ENCODE assay signal across 13 mouse cellular contexts in genomic region chr1:51879927-51880814, GRCm38 (mm10). TPM values are rescaled to one million over a fixed set of nuclear protein-coding genes. Genes with fewer than 3 reads are reported as not detected.
DNase-seq lines count a peak whose midpoint lies in the region; ATAC-seq lines count a peak whose summit lies in the region.
"Had no signal": no experiment of that assay in that cellular context is flagged by ENCODE, and none has a peak within 500 bp of the region (broad histone marks: within the 10 kb centered on the region; RNA-seq: fewer than 3 reads in every experiment).

No protein-coding gene starts in this region.

- no peaks in the 10 kb centered on the region for H3K36me3 ChIP-seq in heart, embryonic 11.5 days (ENCODE audit: control insufficient read depth, insufficient read depth, low read length)
- H3K36me3 ChIP-seq in intestine, embryonic 14.5 days (ENCODE audit: control insufficient read depth, insufficient read depth, low read length): peaks cover 18% of the 10 kb centered on the region
- no peaks in the 10 kb centered on the region for H3K36me3 ChIP-seq in intestine, embryonic 16.5 days (ENCODE audit: control insufficient read depth, insufficient read depth, low read length)
- no peaks in the 10 kb centered on the region for H3K36me3 ChIP-seq in midbrain, embryonic 11.5 days (ENCODE audit: control insufficient read depth, insufficient read depth, low read length)
- H3K36me3 ChIP-seq in midbrain, embryonic 14.5 days (ENCODE audit: control insufficient read depth, insufficient read depth, low read length): peaks cover 5% of the 10 kb centered on the region; the same call in 1 of the 2 replicates
- peaks cover 9% of the 10 kb centered on the region for H3K36me3 ChIP-seq in embryonic facial prominence, embryonic 14.5 days (ENCODE audit: control insufficient read depth, insufficient read depth, low read length)
- H3K36me3 ChIP-seq: G1E; liver, embryonic 13.5 days; midbrain, embryonic 15.5 days had no signal

- H3K9me3 ChIP-seq in heart, embryonic 11.5 days (replicated peaks; ENCODE audit: control insufficient read depth, low read length): no peaks in the 10 kb centered on the region
- no peaks in the 10 kb centered on the region for H3K9me3 ChIP-seq in intestine, embryonic 14.5 days (ENCODE audit: control insufficient read depth, low read length)
- no peaks in the 10 kb centered on the region for H3K9me3 ChIP-seq in intestine, embryonic 16.5 days (ENCODE audit: control insufficient read depth, low read length)
- no peaks in the 10 kb centered on the region for H3K9me3 ChIP-seq in midbrain, embryonic 11.5 days (ENCODE audit: control insufficient read depth, low read length)
- no peaks in the 10 kb centered on the region for H3K9me3 ChIP-seq in midbrain, embryonic 14.5 days (ENCODE audit: control insufficient read depth, low read length)
- H3K9me3 ChIP-seq in embryonic facial prominence, embryonic 14.5 days (ENCODE audit: control insufficient read depth, low read length): no peaks in the 10 kb centered on the region
- H3K9me3 ChIP-seq: G1E; liver, embryonic 13.5 days; midbrain, embryonic 15.5 days had no signal

- H3K4me1 ChIP-seq in heart, embryonic 11.5 days (ENCODE audit: control insufficient read depth, insufficient read depth, low read length): peaks cover 24% of the 10 kb centered on the region
- peaks cover 4% of the 10 kb centered on the region for H3K4me1 ChIP-seq in intestine, embryonic 14.5 days (replicated peaks; ENCODE audit: control insufficient read depth, insufficient read depth, low read length)
- 0 out of 2 replicates have a peak, but pooled peaks cover 5% of the 10 kb centered on the region for H3K4me1 ChIP-seq in intestine, embryonic 16.5 days (ENCODE audit: control insufficient read depth, insufficient read depth, low read length)
- H3K4me1 ChIP-seq in midbrain, embryonic 11.5 days (ENCODE audit: control insufficient read depth, insufficient read depth, low read length): peaks cover 19% of the 10 kb centered on the region
- H3K4me1 ChIP-seq in midbrain, embryonic 14.5 days (ENCODE audit: control insufficient read depth, insufficient read depth, low read length): 0 out of 2 replicates have a peak, but pooled peaks cover 7% of the 10 kb centered on the region
- peaks cover 18% of the 10 kb centered on the region for H3K4me1 ChIP-seq in embryonic facial prominence, embryonic 14.5 days (ENCODE audit: control insufficient read depth, insufficient read depth, low read length)

- 38% methylated on average over 12 of the region's 12 CpGs for WGBS in heart, embryonic 11.5 days (ENCODE audit: insufficient replicate concordance)
- 65% methylated on average over 12 of the region's 12 CpGs for WGBS in intestine, embryonic 14.5 days
- WGBS in intestine, embryonic 16.5 days: 59% methylated on average over 12 of the region's 12 CpGs
- WGBS in midbrain, embryonic 11.5 days: 62% methylated on average over 12 of the region's 12 CpGs
- 64% methylated on average over 12 of the region's 12 CpGs for WGBS in midbrain, embryonic 14.5 days
- WGBS in embryonic facial prominence, embryonic 14.5 days: 51% methylated on average over 12 of the region's 12 CpGs

- H3K27ac ChIP-seq in heart, embryonic 11.5 days (ENCODE audit: low read depth, low read length): peak overlapping the region; percentile 29; the same call in 1 of the 2 replicates
- H3K27ac ChIP-seq in intestine, embryonic 14.5 days (ENCODE audit: low read depth): 0 out of 2 replicates have a peak overlapping the region, but pooled peaks have one; percentile 7
- no peak overlapping the region for H3K27ac ChIP-seq in intestine, embryonic 16.5 days (ENCODE audit: low read length)
- no peak overlapping the region for H3K27ac ChIP-seq in midbrain, embryonic 11.5 days (ENCODE audit: low read depth, low read length)
- no peak overlapping the region for H3K27ac ChIP-seq in midbrain, embryonic 14.5 days (replicated peaks; ENCODE audit: low read depth, low read length)
- 0 out of 2 replicates have a peak overlapping the region, but pooled peaks have one; percentile 22 for H3K27ac ChIP-seq in embryonic facial prominence, embryonic 14.5 days (replicated peaks; ENCODE audit: low read depth, low read length)
- H3K27ac ChIP-seq: liver, embryonic 13.5 days; midbrain, embryonic 15.5 days had no signal

- H3K4me2 ChIP-seq in heart, embryonic 11.5 days: peak overlapping the region; percentile 34; the same call in 1 of the 2 replicates
- no peak overlapping the region for H3K4me2 ChIP-seq in intestine, embryonic 14.5 days (ENCODE audit: low read length)
- no peak overlapping the region for H3K4me2 ChIP-seq in intestine, embryonic 16.5 days (ENCODE audit: low read depth, low read length)
- H3K4me2 ChIP-seq in midbrain, embryonic 11.5 days: no peak overlapping the region
- H3K4me2 ChIP-seq in midbrain, embryonic 14.5 days (ENCODE audit: low read length): no peak overlapping the region
- no peak overlapping the region for H3K4me2 ChIP-seq in embryonic facial prominence, embryonic 14.5 days (ENCODE audit: low read depth, low read length)
- H3K4me2 ChIP-seq: liver, embryonic 13.5 days; midbrain, embryonic 15.5 days had no signal

- no peak overlapping the region for H3K9ac ChIP-seq in heart, embryonic 11.5 days (ENCODE audit: low read depth, low read length)
- no peak overlapping the region for H3K9ac ChIP-seq in intestine, embryonic 14.5 days (ENCODE audit: low read length)
- H3K9ac ChIP-seq in intestine, embryonic 16.5 days (ENCODE audit: low read depth, low read length): no peak overlapping the region
- H3K9ac ChIP-seq in midbrain, embryonic 11.5 days (ENCODE audit: low read length): no peak overlapping the region
- no peak overlapping the region for H3K9ac ChIP-seq in midbrain, embryonic 14.5 days (replicated peaks; ENCODE audit: low read length)
- no peak overlapping the region for H3K9ac ChIP-seq in embryonic facial prominence, embryonic 14.5 days (ENCODE audit: low read depth, low read length)
- H3K9ac ChIP-seq: liver, embryonic 13.5 days; midbrain, embryonic 15.5 days had no signal

- ATAC-seq in heart, embryonic 11.5 days (replicated peaks; ENCODE audit: insufficient number of reproducible peaks, low FRiP score, low TSS enrichment): no peak
- no peak for ATAC-seq in intestine, embryonic 14.5 days (replicated peaks; ENCODE audit: low FRiP score, low TSS enrichment, low read depth)
- ATAC-seq in intestine, embryonic 16.5 days: no peak
- no peak for ATAC-seq in midbrain, embryonic 11.5 days (ENCODE audit: low FRiP score)
- no peak for ATAC-seq in midbrain, embryonic 14.5 days (ENCODE audit: low FRiP score, low TSS enrichment)
- no peak for ATAC-seq in embryonic facial prominence, embryonic 14.5 days (ENCODE audit: low read depth)

- DNase-seq in heart, adult 8-10 months (ENCODE audit: low spot score): no peak
- no peak for DNase-seq in intestine, embryonic 14.5 days (ENCODE audit: low spot score)
- peak; percentile 84 for DNase-seq in midbrain, embryonic 11.5 days (ENCODE audit: low spot score, missing footprints)
- DNase-seq in midbrain, embryonic 14.5 days: no peak
- no peak for DNase-seq in embryonic facial prominence, embryonic 14.5 days (ENCODE audit: low spot score)
- DNase-seq: adrenal gland, adult 8-10 months; cerebellum, adult 9-11 months; liver, embryonic 13.5 days had no signal

- H3K27me3 ChIP-seq in heart, embryonic 11.5 days (ENCODE audit: control insufficient read depth, insufficient read depth, low read length): no peaks in the 10 kb centered on the region
- H3K27me3 ChIP-seq in intestine, embryonic 14.5 days (replicated peaks; ENCODE audit: control insufficient read depth, insufficient read depth, low read length): no peaks in the 10 kb centered on the region
- no peaks in the 10 kb centered on the region for H3K27me3 ChIP-seq in intestine, embryonic 16.5 days (replicated peaks; ENCODE audit: control insufficient read depth, insufficient read depth, low read length)
- H3K27me3 ChIP-seq in midbrain, embryonic 11.5 days (ENCODE audit: control insufficient read depth, insufficient read depth, low read length): no peaks in the 10 kb centered on the region
- H3K27me3 ChIP-seq in midbrain, embryonic 14.5 days (ENCODE audit: control insufficient read depth, insufficient read depth, low read length): no peaks in the 10 kb centered on the region
- no peaks in the 10 kb centered on the region for H3K27me3 ChIP-seq in embryonic facial prominence, embryonic 14.5 days (replicated peaks; ENCODE audit: control insufficient read depth, insufficient read depth, low read length)
- H3K27me3 ChIP-seq: liver, embryonic 13.5 days; midbrain, embryonic 15.5 days had no signal

- H3K4me3 ChIP-seq in heart, embryonic 11.5 days (ENCODE audit: low read depth, low read length): no peak overlapping the region
- H3K4me3 ChIP-seq in intestine, embryonic 14.5 days (ENCODE audit: low read depth, low read length): no peak overlapping the region
- no peak overlapping the region for H3K4me3 ChIP-seq in intestine, embryonic 16.5 days (ENCODE audit: low read length)
- no peak overlapping the region for H3K4me3 ChIP-seq in midbrain, embryonic 11.5 days (ENCODE audit: low read depth, low read length)
- H3K4me3 ChIP-seq in midbrain, embryonic 14.5 days (replicated peaks; ENCODE audit: low read depth, low read length): no peak overlapping the region
- H3K4me3 ChIP-seq in embryonic facial prominence, embryonic 14.5 days (ENCODE audit: low read depth, low read length): no peak overlapping the region
- H3K4me3 ChIP-seq: erythroblast, embryonic 14.5 days; liver, embryonic 13.5 days; midbrain, embryonic 15.5 days had no signal

RNA-seq across cellular contexts. Expression of gene Myo1b, which starts 35.7 kb away (rescaled TPM):
- polyA plus RNA-seq in heart, embryonic 11.5 days (2014; fragmentation: Nextera tagmentation; extraction: Ambion mirVana): 39.1 and 51.8 TPM in 2 replicates
- total RNA-seq in heart, adult 8-10 months (2022): 10 to 100 TPM; 20.4 to 24.5 (median 20.7) TPM
- 69.9 and 89.4 TPM in 2 replicates for polyA plus RNA-seq in intestine, embryonic 14.5 days (2014; fragmentation: Nextera tagmentation; extraction: Ambion mirVana)
- polyA plus RNA-seq in intestine, embryonic 16.5 days (2015; fragmentation: Nextera tagmentation; extraction: Ambion mirVana): 30.8 and 40.8 TPM in 2 replicates
- polyA plus RNA-seq in midbrain, embryonic 11.5 days (2014; fragmentation: Nextera tagmentation; extraction: Ambion mirVana): 104 and 105 TPM in 2 replicates
- 60.4 and 93.1 TPM in 2 replicates for polyA plus RNA-seq in midbrain, embryonic 14.5 days (2014; fragmentation: Nextera tagmentation; extraction: Ambion mirVana)
- 87.7 and 91.3 TPM in 2 replicates for polyA plus RNA-seq in embryonic facial prominence, embryonic 14.5 days (2014; fragmentation: Nextera tagmentation; extraction: Ambion mirVana)
- polyA plus RNA-seq: erythroblast, embryonic 14.5 days; G1E had no signal

Comparison
In these comparisons a context has a peak if more than half of its experiments do, and no peak if none do; other contexts are left out.
1. H3K27ac ChIP-seq: peak in heart, embryonic 11.5 days (single experiment), intestine, embryonic 14.5 days (single experiment) and embryonic facial prominence, embryonic 14.5 days (single experiment); none in intestine, embryonic 16.5 days (single experiment), midbrain, embryonic 11.5 days (single experiment) and midbrain, embryonic 14.5 days (single experiment).